Mouse (Mus musculus): ENCODE data around the gene Mgat2. TPM values are rescaled to one million over a fixed set of nuclear protein-coding genes. Genes with fewer than 3 reads are reported as not detected.

The Mgat2 gene
- polyA plus RNA-seq, 1 experiment from 2014 or later: 61.4 TPM

- H3K4me1 ChIP-seq (ENCODE audit: insufficient read depth): peaks cover 3% of the 10 kb centered on the region; the same call in 1 of the 2 replicates
- ATAC-seq (ENCODE audit: insufficient read depth) (no peak), DNase-seq (no peak)
- H3K9ac ChIP-seq: no peak overlapping the region
- no peak overlapping the region for H3K4me3 ChIP-seq (ENCODE audit: low read depth, low read length)
- H3K9me3 ChIP-seq (ENCODE audit: low read depth, low read length): no peaks in the 10 kb centered on the region
- H3K36me3 ChIP-seq (ENCODE audit: insufficient read depth): peaks cover 10% of the 10 kb centered on the region; the same call in 1 of the 2 replicates
- TF ChIP-seq CTCF (IDR thresholded peaks at IDR 0.05; ENCODE audit: low read depth): peak; percentile 22; the same call in 1 of the 2 replicates
- no peak overlapping the region for H3K27ac ChIP-seq (ENCODE audit: low read depth)
- H3K27me3 ChIP-seq (ENCODE audit: insufficient read depth, low read length): no peaks in the 10 kb centered on the region
- WGBS: 74% methylated on average over 2 of the region's 2 CpGs
- no peak overlapping the region for H3K4me2 ChIP-seq
Observed at GRCm38 (mm10) chr12:69229251-69229650, 45.3 kb downstream of the Mgat2 start.

- Histone ChIP-seq H3K9me3 (ENCODE audit: low read depth, low read length) (no peaks in the 10 kb centered on the region), H3K4me3 (ENCODE audit: low read depth, low read length) (no peak overlapping the region), H3K36me3 (ENCODE audit: insufficient read depth) (no peaks in the 10 kb centered on the region), H3K9ac (no peak overlapping the region), H3K27me3 (ENCODE audit: insufficient read depth, low read length) (no peaks in the 10 kb centered on the region), H3K27ac (ENCODE audit: low read depth) (no peak overlapping the region), H3K4me2 (no peak overlapping the region), H3K4me1 (ENCODE audit: insufficient read depth) (no peaks in the 10 kb centered on the region)
- 60% methylated on average over 6 of the region's 6 CpGs for WGBS
- ATAC-seq (ENCODE audit: insufficient read depth) (peak; percentile 47; the same call in 1 of the 2 replicates), DNase-seq (peak; percentile 20)
- TF ChIP-seq CTCF (IDR thresholded peaks at IDR 0.05; ENCODE audit: low read depth): no peak
Observed at GRCm38 (mm10) chr12:69235782-69236181, 51.8 kb downstream of the Mgat2 start.

Small RNA genes within 50 kb of the gene (microRNA-seq; reads per million reads assigned to microRNA genes)
- not detected for gene Gm47287 (ENCODE audit: borderline number of aligned reads)
- gene Gm47295 (ENCODE audit: borderline number of aligned reads): 0.95 reads per million

Other genes with a start within 250 kb of the Mgat2 start
- 1,824 and 2,015 TPM in 2 replicates for gene Rps29, start 25.0 kb upstream of the Mgat2 start, polyA plus RNA-seq (2014; fragmentation: Nextera tagmentation; extraction: Ambion mirVana)
- gene Lrr1, start 15.3 kb upstream of the Mgat2 start, polyA plus RNA-seq (2014; fragmentation: Nextera tagmentation; extraction: Ambion mirVana): 29.8 and 30.9 TPM in 2 replicates
- 591 and 633 TPM in 2 replicates for gene Rpl36al, start 74 bp upstream of the Mgat2 start, polyA plus RNA-seq (2014; fragmentation: Nextera tagmentation; extraction: Ambion mirVana)
- gene Gm49383, start 12.9 kb downstream of the Mgat2 start, polyA plus RNA-seq (2014; fragmentation: Nextera tagmentation; extraction: Ambion mirVana): 31.4 and 31.6 TPM in 2 replicates
- gene Dnaaf2, start 14.3 kb downstream of the Mgat2 start, polyA plus RNA-seq (2014; fragmentation: Nextera tagmentation; extraction: Ambion mirVana): 9.3 and 11.3 TPM in 2 replicates
- 28.1 and 28.7 TPM in 2 replicates for gene Gm49384, start 20.1 kb downstream of the Mgat2 start, polyA plus RNA-seq (2014; fragmentation: Nextera tagmentation; extraction: Ambion mirVana)
- gene Pole2, start 44.0 kb downstream of the Mgat2 start, polyA plus RNA-seq (2014; fragmentation: Nextera tagmentation; extraction: Ambion mirVana): 39.1 and 41.1 TPM in 2 replicates
- 3.2 and 3.9 TPM in 2 replicates for gene Klhdc1, start 57.0 kb downstream of the Mgat2 start, polyA plus RNA-seq (2014; fragmentation: Nextera tagmentation; extraction: Ambion mirVana)
- gene Klhdc2, start 112.5 kb downstream of the Mgat2 start, polyA plus RNA-seq (2014; fragmentation: Nextera tagmentation; extraction: Ambion mirVana): 141 and 142 TPM in 2 replicates
- gene Nemf, start 173.0 kb downstream of the Mgat2 start, polyA plus RNA-seq (2014; fragmentation: Nextera tagmentation; extraction: Ambion mirVana): 79.3 and 84.8 TPM in 2 replicates
- gene Arf6, start 188.0 kb downstream of the Mgat2 start, polyA plus RNA-seq (2014; fragmentation: Nextera tagmentation; extraction: Ambion mirVana): 59.9 and 61.8 TPM in 2 replicates
- gene Gm9887, start 188.3 kb downstream of the Mgat2 start, polyA plus RNA-seq (2014; fragmentation: Nextera tagmentation; extraction: Ambion mirVana): 2.0 and 2.2 TPM in 2 replicates

Data from lung, embryonic 14.5 days (tissue).